ENCODE assay signal across 22 mouse cellular contexts in genomic region chr2:5702370-5702769, GRCm38 (mm10).
"Had no signal": no experiment of that assay in that cellular context is flagged by ENCODE, and none has a peak within 500 bp of the region (broad histone marks: within the 10 kb centered on the region; RNA-seq: fewer than 3 reads in every experiment).

No protein-coding gene starts in this region.

- H3K4me3 ChIP-seq: heart, embryonic 10.5 days; heart, embryonic 12.5 days; hindbrain, embryonic 13.5 days; hindbrain, embryonic 15.5 days; layer of hippocampus, adult 2 months; left cerebral cortex, adult 2 months; limb, embryonic 10.5 days; limb, embryonic 12.5 days had no signal

- DNase-seq: gastrocnemius, postnatal 14 days; gastrocnemius, postnatal 36 days; heart, adult 18-20 months; heart, postnatal 14 days; heart, postnatal 36 days; kidney, adult 18-20 months; kidney, adult 8-10 months; kidney, postnatal 10 days; kidney, postnatal 25 days; kidney, postnatal 4 days; liver had no signal

- ATAC-seq: hindbrain, postnatal 0 days; intestine, embryonic 16.5 days had no signal

- H3K4me2 ChIP-seq: heart, embryonic 12.5 days; hindbrain, embryonic 13.5 days; hindbrain, embryonic 15.5 days; limb, embryonic 12.5 days; liver, embryonic 11.5 days had no signal

- H3K27ac ChIP-seq: heart, embryonic 10.5 days; hindbrain, embryonic 13.5 days; hindbrain, embryonic 15.5 days; hindbrain, postnatal 0 days; layer of hippocampus, adult 2 months; left cerebral cortex, adult 2 months; limb, embryonic 10.5 days; limb, embryonic 12.5 days had no signal

- H3K27me3 ChIP-seq: heart, embryonic 12.5 days; hindbrain, embryonic 13.5 days; hindbrain, embryonic 15.5 days; limb, embryonic 12.5 days had no signal

- H3K9ac ChIP-seq: heart, embryonic 12.5 days; hindbrain, embryonic 13.5 days; hindbrain, embryonic 15.5 days; limb, embryonic 12.5 days had no signal

- H3K4me1 ChIP-seq: hindbrain, embryonic 13.5 days; hindbrain, embryonic 15.5 days; limb, embryonic 10.5 days; limb, embryonic 12.5 days had no signal

- H3K9me3 ChIP-seq: heart, embryonic 10.5 days; heart, embryonic 12.5 days; hindbrain, embryonic 13.5 days; hindbrain, embryonic 15.5 days; limb, embryonic 10.5 days; limb, embryonic 12.5 days had no signal

- H3K36me3 ChIP-seq: heart, embryonic 10.5 days; heart, embryonic 12.5 days; hindbrain, embryonic 13.5 days; hindbrain, embryonic 15.5 days; limb, embryonic 10.5 days; limb, embryonic 12.5 days had no signal
